Mouse (Mus musculus): ENCODE results near the gene Tenm2. TPM values are rescaled to one million over a fixed set of nuclear protein-coding genes. Genes with fewer than 3 reads are reported as not detected.

Gene Tenm2
- polyA plus RNA-seq, 1 experiment from 2014 or later, result 3.4 TPM

- Histone ChIP-seq H3K4me1 (ENCODE audit: control insufficient read depth, insufficient read depth, low read length) (no peaks in the 10 kb centered on the region), H3K9me3 (ENCODE audit: control insufficient read depth, low read length) (no peaks in the 10 kb centered on the region), H3K4me3 (ENCODE audit: low read depth, low read length) (no peak overlapping the region), H3K27me3 (replicated peaks; ENCODE audit: control insufficient read depth, insufficient read depth, low read length) (no peaks in the 10 kb centered on the region), H3K9ac (ENCODE audit: low read depth, low read length) (no peak overlapping the region), H3K27ac (replicated peaks; ENCODE audit: low read depth, low read length) (no peak overlapping the region), H3K36me3 (ENCODE audit: control insufficient read depth, insufficient read depth, low read length) (no peaks in the 10 kb centered on the region), H3K4me2 (ENCODE audit: low read depth, low read length) (no peak overlapping the region)
- no peak for ATAC-seq (ENCODE audit: low read depth)
- DNase-seq (ENCODE audit: low spot score), result no peak
- 49% methylated on average over 3 of the region's 3 CpGs for WGBS
Observed at GRCm38 (mm10) chr11:36851690-36852089, 384.1 kb downstream of the Tenm2 start.

- WGBS, result 88% methylated on average over 6 of the region's 6 CpGs
- DNase-seq (ENCODE audit: low spot score) (no peak), ATAC-seq (ENCODE audit: low read depth) (no peak)
- Histone ChIP-seq H3K4me3 (ENCODE audit: low read depth, low read length) (no peak overlapping the region), H3K9ac (ENCODE audit: low read depth, low read length) (no peak overlapping the region), H3K36me3 (ENCODE audit: control insufficient read depth, insufficient read depth, low read length) (no peaks in the 10 kb centered on the region), H3K27me3 (replicated peaks; ENCODE audit: control insufficient read depth, insufficient read depth, low read length) (no peaks in the 10 kb centered on the region), H3K9me3 (ENCODE audit: control insufficient read depth, low read length) (no peaks in the 10 kb centered on the region), H3K27ac (replicated peaks; ENCODE audit: low read depth, low read length) (no peak overlapping the region), H3K4me1 (ENCODE audit: control insufficient read depth, insufficient read depth, low read length) (no peaks in the 10 kb centered on the region), H3K4me2 (ENCODE audit: low read depth, low read length) (no peak overlapping the region)
Observed at GRCm38 (mm10) chr11:36847451-36847850, 388.3 kb downstream of the Tenm2 start.

- WGBS, result 82% methylated on average over 4 of the region's 4 CpGs
- no peaks in the 10 kb centered on the region for H3K9me3 ChIP-seq (ENCODE audit: control insufficient read depth, low read length)
- ATAC-seq (ENCODE audit: low read depth), result no peak
Observed at GRCm38 (mm10) chr11:36832855-36833254, 402.9 kb downstream of the Tenm2 start.

GRCm38 (mm10) chr11:36831511-36831910 is 404.3 kb downstream of the Tenm2 start:
- H3K4me3 ChIP-seq (ENCODE audit: low read depth, low read length), result no peak overlapping the region
- WGBS, result 70% methylated on average over 11 of the region's 11 CpGs

More at GRCm38 (mm10) chr11:36832855-36833254, 402.9 kb downstream of the Tenm2 start:
- Histone ChIP-seq H3K9ac (ENCODE audit: low read depth, low read length) (no peak overlapping the region), H3K27me3 (replicated peaks; ENCODE audit: control insufficient read depth, insufficient read depth, low read length) (no peaks in the 10 kb centered on the region), H3K4me2 (ENCODE audit: low read depth, low read length) (no peak overlapping the region), H3K27ac (replicated peaks; ENCODE audit: low read depth, low read length) (no peak overlapping the region), H3K36me3 (ENCODE audit: control insufficient read depth, insufficient read depth, low read length) (no peaks in the 10 kb centered on the region), H3K4me3 (ENCODE audit: low read depth, low read length) (no peak overlapping the region), H3K4me1 (ENCODE audit: control insufficient read depth, insufficient read depth, low read length) (no peaks in the 10 kb centered on the region)
- DNase-seq (ENCODE audit: low spot score), result no peak

DNA sequence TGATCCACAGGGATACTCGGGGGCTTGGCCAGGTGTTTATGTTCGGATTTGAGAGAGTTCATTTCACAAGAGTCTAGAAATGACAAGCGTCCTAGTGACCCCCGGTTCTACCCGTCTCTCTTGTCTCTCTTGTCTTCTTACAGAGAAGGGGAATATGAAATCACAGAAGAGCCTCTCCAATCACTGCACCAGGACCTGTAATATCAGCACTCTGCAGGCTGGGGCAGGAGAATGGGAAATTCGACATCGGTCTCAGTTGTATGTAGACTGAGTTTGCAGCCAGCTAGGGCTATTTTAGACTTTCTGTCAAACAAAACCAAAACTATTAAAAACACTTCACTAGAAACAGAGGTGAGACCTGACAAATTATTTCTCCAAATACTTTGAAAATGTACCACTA is 411.1 kb downstream of the Tenm2 start:
- H3K9ac ChIP-seq (ENCODE audit: low read depth, low read length), result no peak overlapping the region
- ATAC-seq (ENCODE audit: low read depth) (no peak), DNase-seq (ENCODE audit: low spot score) (no peak)
- no peaks in the 10 kb centered on the region for H3K9me3 ChIP-seq (ENCODE audit: control insufficient read depth, low read length)
- no peaks in the 10 kb centered on the region for H3K36me3 ChIP-seq (ENCODE audit: control insufficient read depth, insufficient read depth, low read length)
- H3K4me3 ChIP-seq (ENCODE audit: low read depth, low read length), result no peak overlapping the region
- H3K4me2 ChIP-seq (ENCODE audit: low read depth, low read length), result no peak overlapping the region
- no peak overlapping the region for H3K27ac ChIP-seq (replicated peaks; ENCODE audit: low read depth, low read length)
- H3K4me1 ChIP-seq (ENCODE audit: control insufficient read depth, insufficient read depth, low read length), result no peaks in the 10 kb centered on the region
- WGBS, result 36% methylated on average over 7 of the region's 7 CpGs
- H3K27me3 ChIP-seq (replicated peaks; ENCODE audit: control insufficient read depth, insufficient read depth, low read length), result no peaks in the 10 kb centered on the region

More at GRCm38 (mm10) chr11:36831511-36831910, 404.3 kb downstream of the Tenm2 start:
- Histone ChIP-seq H3K4me2 (ENCODE audit: low read depth, low read length) (no peak overlapping the region), H3K27me3 (replicated peaks; ENCODE audit: control insufficient read depth, insufficient read depth, low read length) (no peaks in the 10 kb centered on the region), H3K9me3 (ENCODE audit: control insufficient read depth, low read length) (no peaks in the 10 kb centered on the region), H3K4me1 (ENCODE audit: control insufficient read depth, insufficient read depth, low read length) (no peaks in the 10 kb centered on the region), H3K36me3 (ENCODE audit: control insufficient read depth, insufficient read depth, low read length) (no peaks in the 10 kb centered on the region), H3K9ac (ENCODE audit: low read depth, low read length) (no peak overlapping the region), H3K27ac (replicated peaks; ENCODE audit: low read depth, low read length) (no peak overlapping the region)
- DNase-seq (ENCODE audit: low spot score) (no peak), ATAC-seq (ENCODE audit: low read depth) (no peak)

GRCm38 (mm10) chr11:36804615-36805014 is 431.1 kb downstream of the Tenm2 start:
- ATAC-seq (ENCODE audit: low read depth) (no peak), DNase-seq (ENCODE audit: low spot score) (peak; percentile 11)
- Histone ChIP-seq H3K9me3 (ENCODE audit: control insufficient read depth, low read length) (no peaks in the 10 kb centered on the region), H3K4me1 (ENCODE audit: control insufficient read depth, insufficient read depth, low read length) (no peaks in the 10 kb centered on the region), H3K36me3 (ENCODE audit: control insufficient read depth, insufficient read depth, low read length) (no peaks in the 10 kb centered on the region), H3K27ac (replicated peaks; ENCODE audit: low read depth, low read length) (no peak overlapping the region), H3K27me3 (replicated peaks; ENCODE audit: control insufficient read depth, insufficient read depth, low read length) (no peaks in the 10 kb centered on the region), H3K4me2 (ENCODE audit: low read depth, low read length) (no peak overlapping the region), H3K9ac (ENCODE audit: low read depth, low read length) (no peak overlapping the region), H3K4me3 (ENCODE audit: low read depth, low read length) (no peak overlapping the region)
- 63% methylated on average over 1 of the region's 1 CpGs for WGBS

GRCm38 (mm10) chr11:36802208-36802631 is 433.5 kb downstream of the Tenm2 start:
- Histone ChIP-seq H3K36me3 (ENCODE audit: control insufficient read depth, insufficient read depth, low read length) (no peaks in the 10 kb centered on the region), H3K9me3 (ENCODE audit: control insufficient read depth, low read length) (no peaks in the 10 kb centered on the region), H3K9ac (ENCODE audit: low read depth, low read length) (no peak overlapping the region), H3K27me3 (replicated peaks; ENCODE audit: control insufficient read depth, insufficient read depth, low read length) (no peaks in the 10 kb centered on the region), H3K27ac (replicated peaks; ENCODE audit: low read depth, low read length) (no peak overlapping the region), H3K4me3 (ENCODE audit: low read depth, low read length) (no peak overlapping the region), H3K4me1 (ENCODE audit: control insufficient read depth, insufficient read depth, low read length) (0 out of 2 replicates have a peak, but pooled peaks cover 3% of the 10 kb centered on the region), H3K4me2 (ENCODE audit: low read depth, low read length) (peak overlapping the region; percentile 28)
- ATAC-seq (ENCODE audit: low read depth) (no peak), DNase-seq (ENCODE audit: low spot score) (peak; percentile 9)
- 35% methylated on average over 8 of the region's 8 CpGs for WGBS

DNA sequence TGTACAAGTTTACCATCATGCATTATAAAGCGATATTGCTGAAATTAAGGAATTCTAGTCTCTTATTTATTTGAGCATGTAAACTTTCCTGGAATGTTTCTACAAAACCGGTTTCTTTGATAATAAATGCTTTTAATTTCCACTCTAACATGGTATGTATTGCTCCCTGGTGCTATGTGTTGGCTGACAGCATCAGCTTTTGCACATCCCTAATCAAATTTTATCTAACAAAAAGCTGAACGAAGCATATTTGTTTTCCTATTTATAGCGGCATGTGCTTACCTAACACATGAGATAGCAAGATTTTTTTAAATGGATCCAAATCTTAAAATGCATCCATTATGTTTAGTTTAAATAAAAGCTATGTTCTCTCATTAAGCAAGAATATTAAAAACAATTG is 434.1 kb downstream of the Tenm2 start:
- Histone ChIP-seq H3K9me3 (ENCODE audit: control insufficient read depth, low read length) (no peaks in the 10 kb centered on the region), H3K4me2 (ENCODE audit: low read depth, low read length) (no peak overlapping the region), H3K4me1 (ENCODE audit: control insufficient read depth, insufficient read depth, low read length) (0 out of 2 replicates have a peak, but pooled peaks cover 3% of the 10 kb centered on the region), H3K4me3 (ENCODE audit: low read depth, low read length) (no peak overlapping the region), H3K27me3 (replicated peaks; ENCODE audit: control insufficient read depth, insufficient read depth, low read length) (no peaks in the 10 kb centered on the region), H3K27ac (replicated peaks; ENCODE audit: low read depth, low read length) (no peak overlapping the region), H3K36me3 (ENCODE audit: control insufficient read depth, insufficient read depth, low read length) (no peaks in the 10 kb centered on the region), H3K9ac (ENCODE audit: low read depth, low read length) (no peak overlapping the region)
- DNase-seq (ENCODE audit: low spot score), result no peak
- WGBS, result 82% methylated on average over 4 of the region's 4 CpGs
- no peak for ATAC-seq (ENCODE audit: low read depth)

GRCm38 (mm10) chr11:36799409-36799808 is 436.4 kb downstream of the Tenm2 start:
- Histone ChIP-seq H3K9me3 (ENCODE audit: control insufficient read depth, low read length) (no peaks in the 10 kb centered on the region), H3K4me1 (ENCODE audit: control insufficient read depth, insufficient read depth, low read length) (0 out of 2 replicates have a peak, but pooled peaks cover 3% of the 10 kb centered on the region), H3K36me3 (ENCODE audit: control insufficient read depth, insufficient read depth, low read length) (no peaks in the 10 kb centered on the region), H3K4me2 (ENCODE audit: low read depth, low read length) (no peak overlapping the region), H3K9ac (ENCODE audit: low read depth, low read length) (no peak overlapping the region), H3K27me3 (replicated peaks; ENCODE audit: control insufficient read depth, insufficient read depth, low read length) (no peaks in the 10 kb centered on the region), H3K4me3 (ENCODE audit: low read depth, low read length) (no peak overlapping the region), H3K27ac (replicated peaks; ENCODE audit: low read depth, low read length) (no peak overlapping the region)
- ATAC-seq (ENCODE audit: low read depth) (peak; percentile 67; the same call in 1 of the 2 replicates), DNase-seq (ENCODE audit: low spot score) (peak; percentile 5)
- WGBS, result 33% methylated on average over 8 of the region's 8 CpGs

All from embryonic facial prominence, embryonic 14.5 days (tissue).